Mouse (Mus musculus): ENCODE data around the gene Poln. TPM values are rescaled to one million over a fixed set of nuclear protein-coding genes. Genes with fewer than 3 reads are reported as not detected.
A peak's percentile ranks its signal among the peaks of the same experiment; 100 is the strongest.

Poln gene
- polyA plus RNA-seq, 1 experiment, result 6.2 TPM

- Histone ChIP-seq H3K4me3 (replicated peaks; ENCODE audit: control insufficient read depth, low read depth, low read length) (peak overlapping the region; percentile 90), H3K4me1 (ENCODE audit: control insufficient read depth, insufficient read depth, low read length) (peaks cover 2% of the 10 kb centered on the region), H3K27ac (ENCODE audit: control insufficient read depth, insufficient read depth, low read depth, low read length, poor library complexity) (no peak overlapping the region)
- whole genome bisulfite sequencing, result 48% methylated on average over 28 of the region's 28 CpGs
- no peak for TF ChIP-seq POLR2A (IDR thresholded peaks at IDR 0.05; ENCODE audit: borderline replicate concordance, control insufficient read depth, low read depth, low read length)
- peak; percentile 63 for TF ChIP-seq CTCF (IDR thresholded peaks at IDR 0.05; ENCODE audit: control insufficient read depth, insufficient read depth, low read length)
Measured at GRCm38 (mm10) chr5:33994671-33995625, 174.3 kb downstream of the Poln start.

DNA sequence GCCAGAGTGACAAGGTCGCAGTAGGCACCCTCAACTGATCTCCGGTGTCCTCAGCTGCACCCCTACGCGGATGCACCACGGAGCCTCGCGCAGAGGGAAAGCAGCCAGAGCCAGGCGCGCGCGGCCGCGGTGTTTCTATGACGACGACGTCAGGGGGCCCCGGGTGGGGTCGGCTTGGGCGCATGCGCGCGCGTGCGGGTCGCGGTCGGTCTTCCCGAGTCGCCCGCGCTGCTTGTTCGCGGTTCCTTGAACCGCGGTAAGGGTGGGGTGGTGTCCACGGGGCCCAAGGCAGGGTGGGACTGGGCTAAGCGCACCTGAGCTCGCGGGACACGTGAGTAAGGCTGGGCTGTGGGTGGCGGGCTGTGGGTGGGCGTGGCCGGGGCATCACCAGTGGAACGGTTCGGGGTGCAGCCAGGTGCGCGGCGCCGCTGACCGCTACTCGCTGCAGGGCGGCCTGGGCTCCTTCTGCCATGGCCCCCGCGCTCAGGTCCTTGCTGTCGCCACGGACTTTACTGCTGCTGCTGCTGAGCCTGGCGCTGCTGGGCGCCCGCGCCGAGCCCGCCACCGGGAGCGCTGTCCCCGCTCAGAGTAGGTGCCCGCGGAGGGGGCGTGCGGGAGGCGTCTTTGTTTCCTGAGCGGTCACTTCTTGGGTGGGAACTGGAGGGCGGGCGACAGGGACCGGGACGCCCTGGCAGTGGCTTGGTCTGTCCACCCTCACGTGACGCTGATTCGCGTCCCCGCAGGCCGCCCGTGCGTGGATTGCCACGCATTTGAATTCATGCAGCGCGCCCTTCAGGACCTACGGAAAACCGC lies 185.7 kb downstream of the Poln start, which contains the start of gene Gm1673:
Gm1673 (plus strand) TSS at position 125 of the 813 bp plus-strand sequence.
- Histone ChIP-seq H3K4me3 (replicated peaks; ENCODE audit: control insufficient read depth, low read depth, low read length) (peak within 1 kb of the TSS; percentile 61), H3K4me1 (ENCODE audit: control insufficient read depth, insufficient read depth, low read length) (no peaks in the 10 kb centered on the region; the same call in 1 of the 2 replicates), H3K27ac (ENCODE audit: control insufficient read depth, insufficient read depth, low read depth, low read length, poor library complexity) (no peak within 1 kb of the TSS; the same call in 1 of the 2 replicates)
- WGBS, result under 1% methylated on average over 88 of the region's 88 CpGs
- peak; percentile 5; the same call in 1 of the 2 replicates for TF ChIP-seq CTCF (IDR thresholded peaks at IDR 0.05; ENCODE audit: control insufficient read depth, insufficient read depth, low read length)
- peak; percentile 14; the same call in 1 of the 2 replicates for TF ChIP-seq POLR2A (IDR thresholded peaks at IDR 0.05; ENCODE audit: borderline replicate concordance, control insufficient read depth, low read depth, low read length)

- H3K4me3 ChIP-seq (replicated peaks; ENCODE audit: control insufficient read depth, low read depth, low read length), result peak overlapping the region; percentile 61
- H3K4me1 ChIP-seq (ENCODE audit: control insufficient read depth, insufficient read depth, low read length), result no peaks in the 10 kb centered on the region; the same call in 1 of the 2 replicates
- no peak overlapping the region for H3K27ac ChIP-seq (ENCODE audit: control insufficient read depth, insufficient read depth, low read depth, low read length, poor library complexity)
- TF ChIP-seq CTCF (IDR thresholded peaks at IDR 0.05; ENCODE audit: control insufficient read depth, insufficient read depth, low read length) (no peak), POLR2A (IDR thresholded peaks at IDR 0.05; ENCODE audit: borderline replicate concordance, control insufficient read depth, low read depth, low read length) (no peak)
- WGBS, result 13% methylated on average over 26 of the region's 26 CpGs
Measured at GRCm38 (mm10) chr5:33982731-33983259, 186.5 kb downstream of the Poln start.

GRCm38 (mm10) chr5:33976267-33976666 lies 193.0 kb downstream of the Poln start:
- TF ChIP-seq POLR2A (IDR thresholded peaks at IDR 0.05; ENCODE audit: borderline replicate concordance, control insufficient read depth, low read depth, low read length) (no peak), CTCF (IDR thresholded peaks at IDR 0.05; ENCODE audit: control insufficient read depth, insufficient read depth, low read length) (no peak)
- WGBS, result 32% methylated on average over 3 of the region's 3 CpGs

GRCm38 (mm10) chr5:33974736-33975135 lies 194.5 kb downstream of the Poln start:
- WGBS, result 60% methylated on average over 2 of the region's 2 CpGs
- TF ChIP-seq POLR2A (IDR thresholded peaks at IDR 0.05; ENCODE audit: borderline replicate concordance, control insufficient read depth, low read depth, low read length) (no peak), CTCF (IDR thresholded peaks at IDR 0.05; ENCODE audit: control insufficient read depth, insufficient read depth, low read length) (no peak)
- no peak overlapping the region for H3K4me3 ChIP-seq (replicated peaks; ENCODE audit: control insufficient read depth, low read depth, low read length)

More at GRCm38 (mm10) chr5:33976267-33976666, 193.0 kb downstream of the Poln start:
- H3K27ac ChIP-seq (ENCODE audit: control insufficient read depth, insufficient read depth, low read depth, low read length, poor library complexity), result no peak overlapping the region
- no peak overlapping the region for H3K4me3 ChIP-seq (replicated peaks; ENCODE audit: control insufficient read depth, low read depth, low read length)
- H3K4me1 ChIP-seq (ENCODE audit: control insufficient read depth, insufficient read depth, low read length), result no peaks in the 10 kb centered on the region

GRCm38 (mm10) chr5:33959382-33959781 lies 209.9 kb downstream of the Poln start:
- Histone ChIP-seq H3K27ac (ENCODE audit: control insufficient read depth, insufficient read depth, low read depth, low read length, poor library complexity) (no peak overlapping the region), H3K4me1 (ENCODE audit: control insufficient read depth, insufficient read depth, low read length) (no peaks in the 10 kb centered on the region; the same call in 1 of the 2 replicates), H3K4me3 (replicated peaks; ENCODE audit: control insufficient read depth, low read depth, low read length) (no peak overlapping the region)
- TF ChIP-seq CTCF (IDR thresholded peaks at IDR 0.05; ENCODE audit: control insufficient read depth, insufficient read depth, low read length), result no peak
- TF ChIP-seq POLR2A (IDR thresholded peaks at IDR 0.05; ENCODE audit: borderline replicate concordance, control insufficient read depth, low read depth, low read length), result no peak
- 80% methylated on average over 4 of the region's 4 CpGs for WGBS

More at GRCm38 (mm10) chr5:33974736-33975135, 194.5 kb downstream of the Poln start:
- no peak overlapping the region for H3K27ac ChIP-seq (ENCODE audit: control insufficient read depth, insufficient read depth, low read depth, low read length, poor library complexity)
- no peaks in the 10 kb centered on the region for H3K4me1 ChIP-seq (ENCODE audit: control insufficient read depth, insufficient read depth, low read length)

Other genes starting within 250 kb of the Poln start
- 10.4 and 14.6 TPM in 2 replicates for gene Nelfa, start 233.0 kb downstream of the Poln start, polyA plus RNA-seq (2011; ENCODE audit: insufficient read depth, insufficient read length, low replicate concordance, missing spikeins)
- 9.1 TPM in 1 of 2 replicates, not detected in the other for gene Gm1673, start 186.0 kb downstream of the Poln start, polyA plus RNA-seq (2011; ENCODE audit: insufficient read depth, insufficient read length, low replicate concordance, missing spikeins)
- 1.7 and 4.0 TPM in 2 replicates for gene Nat8l, start 173.5 kb downstream of the Poln start, polyA plus RNA-seq (2011; ENCODE audit: insufficient read depth, insufficient read length, low replicate concordance, missing spikeins)
- gene Haus3, start 79 bp upstream of the Poln start, polyA plus RNA-seq (2011; ENCODE audit: insufficient read depth, insufficient read length, low replicate concordance, missing spikeins), result 18.4 and 37.5 TPM in 2 replicates
- 21.8 and 51.1 TPM in 2 replicates for gene Mxd4, start 18.3 kb upstream of the Poln start, polyA plus RNA-seq (2011; ENCODE audit: insufficient read depth, insufficient read length, low replicate concordance, missing spikeins)
- gene Zfyve28, start 119.0 kb upstream of the Poln start, polyA plus RNA-seq (2011; ENCODE audit: insufficient read depth, insufficient read length, low replicate concordance, missing spikeins), result 1.0 and 3.0 TPM in 2 replicates
- not detected in 2 replicates for gene Cfap99, start 119.2 kb upstream of the Poln start, polyA plus RNA-seq (2011; ENCODE audit: insufficient read depth, insufficient read length, low replicate concordance, missing spikeins)
- gene Rnf4, start 166.8 kb upstream of the Poln start, polyA plus RNA-seq (2011; ENCODE audit: insufficient read depth, insufficient read length, low replicate concordance, missing spikeins), result 29.9 and 55.2 TPM in 2 replicates
- 13.0 and 23.9 TPM in 2 replicates for gene Fam193a, start 200.5 kb upstream of the Poln start, polyA plus RNA-seq (2011; ENCODE audit: insufficient read depth, insufficient read length, low replicate concordance, missing spikeins)